Mouse (Mus musculus) fibroblast of lung, adult 2 months (primary cell): Measurements from ENCODE around the gene Ppp1r18.

Experiments used
- DNase-seq: peaks from one replicate; pipeline ENCODE4 v3.0.0-alpha.2; 2011; ENCODE audit warnings: low read depth

Ppp1r18 gene

GRCm38 (mm10) chr17:35914975-35915374, 49.6 kb downstream of the Ppp1r18 start:
- no peak for DNase-seq

- no peak for DNase-seq
These were observed 50.3 kb downstream of the Ppp1r18 start for GRCm38 (mm10) chr17:35915538-35916296.

GRCm38 (mm10) chr17:35916297-35917142, 51.1 kb downstream of the Ppp1r18 start, which contains the start of the genes Mrps18b and Ppp1r10:
Gene Mrps18b, minus strand, starts transcription at chr17:35916389.
Gene Ppp1r10, plus strand, starts transcription at chr17:35916434.
- peak; percentile 99 for DNase-seq

GRCm38 (mm10) chr17:35917143-35917462, 51.7 kb downstream of the Ppp1r18 start:
- DNase-seq, result no peak

- no peak for DNase-seq
These were observed 52.3 kb downstream of the Ppp1r18 start for GRCm38 (mm10) chr17:35917463-35918251.

- DNase-seq, result no peak
These were observed 53.1 kb downstream of the Ppp1r18 start for GRCm38 (mm10) chr17:35918276-35919059.

- DNase-seq, result peak; percentile 95
These were observed 53.8 kb downstream of the Ppp1r18 start for GRCm38 (mm10) chr17:35919060-35919715.

- DNase-seq, result no peak
These were observed 54.5 kb downstream of the Ppp1r18 start for GRCm38 (mm10) chr17:35919864-35920301.

GRCm38 (mm10) chr17:35920384-35920783, 55.0 kb downstream of the Ppp1r18 start:
- no peak for DNase-seq

GRCm38 (mm10) chr17:35920862-35921562, 55.6 kb downstream of the Ppp1r18 start:
- no peak for DNase-seq

- no peak for DNase-seq
These were observed 56.3 kb downstream of the Ppp1r18 start for GRCm38 (mm10) chr17:35921710-35922109.

GRCm38 (mm10) chr17:35922566-35922965, 57.2 kb downstream of the Ppp1r18 start:
- DNase-seq, result no peak

GRCm38 (mm10) chr17:35923281-35923680, 57.9 kb downstream of the Ppp1r18 start:
- DNase-seq, result no peak
